Mouse (Mus musculus): ENCODE results near the gene Skap1.

DNA sequence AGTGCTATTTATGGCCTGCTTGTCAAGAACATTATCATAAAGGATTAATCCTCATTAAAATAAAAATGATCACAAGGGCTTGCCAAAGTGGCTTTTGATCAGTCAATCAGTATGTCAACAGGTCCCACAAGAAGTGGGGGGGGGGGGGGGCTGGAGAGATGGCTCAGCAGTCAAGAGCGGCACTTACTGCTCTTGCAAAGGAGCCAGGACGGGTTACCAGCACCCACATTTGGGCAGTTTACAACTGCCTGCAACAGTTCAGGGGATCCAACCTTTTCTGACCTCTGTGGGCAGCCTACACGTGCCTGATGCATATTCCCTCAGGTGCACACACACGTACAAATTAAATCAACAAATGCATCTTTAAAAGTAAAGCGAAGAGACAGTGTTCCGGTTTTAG, 141.1 kb downstream of the Skap1 start:
- no peak for TF ChIP-seq POLR2A (IDR thresholded peaks at IDR 0.05; ENCODE audit: low read depth, low read length)
- TF ChIP-seq CTCF (IDR thresholded peaks at IDR 0.05; ENCODE audit: borderline replicate concordance, insufficient read depth, low read length), result no peak
